Comparison of ENCODE assay signal across 11 mouse cellular contexts in the genomic region with DNA sequence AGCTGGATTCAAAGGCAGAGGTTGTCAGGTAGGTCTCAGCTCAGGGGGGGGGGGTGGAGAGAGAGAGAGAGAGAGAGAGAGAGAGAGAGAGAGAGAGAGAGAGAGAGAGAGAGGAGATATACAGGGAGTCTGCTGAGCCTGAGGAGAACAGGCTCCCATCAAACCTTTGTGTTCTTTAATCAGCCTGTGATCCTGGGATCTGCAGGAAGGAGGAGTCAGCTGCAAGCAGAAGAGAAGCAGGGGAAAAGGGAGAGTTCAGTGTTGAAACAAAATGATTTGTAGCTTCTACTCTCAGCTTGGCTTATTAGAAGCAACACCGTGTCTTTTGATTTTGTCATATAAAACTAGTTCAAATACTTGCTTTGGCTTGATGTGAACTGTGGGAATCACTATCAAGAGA. TPM values are rescaled to one million over a fixed set of nuclear protein-coding genes. Genes with fewer than 3 reads are reported as not detected.
A peak's percentile ranks its signal among the peaks of the same experiment; 100 is the strongest.
DNase-seq lines count a peak whose midpoint lies in the region; ATAC-seq lines count a peak whose summit lies in the region.
"Had no signal": no experiment of that assay in that cellular context is flagged by ENCODE, and none has a peak within 500 bp of the region (broad histone marks: within the 10 kb centered on the region; RNA-seq: fewer than 3 reads in every experiment).

A gene (minus strand): TSS at position 168 of the 400 bp plus-strand sequence.

- H3K27me3 ChIP-seq in megakaryocyte, embryonic 14.5 days (replicated peaks): peaks cover 9% of the 10 kb centered on the region
- no peaks in the 10 kb centered on the region for H3K27me3 ChIP-seq in forebrain, embryonic 14.5 days (replicated peaks; ENCODE audit: control insufficient read depth, insufficient read depth, low read length)
- H3K27me3 ChIP-seq in limb, embryonic 13.5 days: peaks cover 33% of the 10 kb centered on the region
- H3K27me3 ChIP-seq in stomach, embryonic 15.5 days (replicated peaks): peaks cover 7% of the 10 kb centered on the region; the same call in 1 of the 2 replicates

- peak within 1 kb of the TSS; percentile 51 for H3K4me3 ChIP-seq in megakaryocyte, embryonic 14.5 days (replicated peaks)
- peak within 1 kb of the TSS; percentile 52 for H3K4me3 ChIP-seq in forebrain, embryonic 14.5 days (ENCODE audit: low read depth, low read length)
- H3K4me3 ChIP-seq in limb, embryonic 13.5 days: peak within 1 kb of the TSS; percentile 44
- peak within 1 kb of the TSS; percentile 38 for H3K4me3 ChIP-seq in stomach, embryonic 15.5 days (replicated peaks)

- no peaks in the 10 kb centered on the region for H3K36me3 ChIP-seq in megakaryocyte, embryonic 14.5 days (replicated peaks; ENCODE audit: low read length)
- no peaks in the 10 kb centered on the region for H3K36me3 ChIP-seq in forebrain, embryonic 14.5 days (ENCODE audit: control insufficient read depth, insufficient read depth, low read length)
- no peaks in the 10 kb centered on the region for H3K36me3 ChIP-seq in limb, embryonic 13.5 days
- H3K36me3 ChIP-seq in stomach, embryonic 15.5 days: no peaks in the 10 kb centered on the region

- peak within 1 kb of the TSS; percentile 92 for H3K4me2 ChIP-seq in forebrain, embryonic 14.5 days (ENCODE audit: low read length)
- peak within 1 kb of the TSS; percentile 74 for H3K4me2 ChIP-seq in limb, embryonic 13.5 days (replicated peaks)
- peak within 1 kb of the TSS; percentile 77 for H3K4me2 ChIP-seq in stomach, embryonic 15.5 days

- no peaks in the 10 kb centered on the region for H3K9me3 ChIP-seq in megakaryocyte, embryonic 14.5 days
- H3K9me3 ChIP-seq in forebrain, embryonic 14.5 days (replicated peaks; ENCODE audit: control insufficient read depth, low read length): no peaks in the 10 kb centered on the region
- no peaks in the 10 kb centered on the region for H3K9me3 ChIP-seq in limb, embryonic 13.5 days
- H3K9me3 ChIP-seq in stomach, embryonic 15.5 days: no peaks in the 10 kb centered on the region

- DNase-seq in forebrain, embryonic 14.5 days (ENCODE audit: low spot score): no peak
- no peak for DNase-seq in frontal cortex, adult 2 months (ENCODE audit: extremely low spot score in 1 of 2, low spot score in 1 of 2)
- DNase-seq in kidney, adult 9 months: no peak
- no peak for DNase-seq in urinary bladder, postnatal 10 days (ENCODE audit: low spot score)
- DNase-seq: cerebellum, adult 18-20 months; lung, adult 2 months had no signal

- no peak within 1 kb of the TSS for H3K27ac ChIP-seq in forebrain, embryonic 14.5 days (ENCODE audit: low read depth, low read length)
- H3K27ac ChIP-seq in limb, embryonic 13.5 days: no peak within 1 kb of the TSS
- H3K27ac ChIP-seq in stomach, embryonic 15.5 days: no peak within 1 kb of the TSS

- ATAC-seq in megakaryocyte, adult 5-6 weeks (ENCODE audit: poor library complexity, severe bottlenecking): no peak
- no peak for ATAC-seq in forebrain, embryonic 14.5 days
- no peak for ATAC-seq in limb, embryonic 13.5 days (ENCODE audit: low FRiP score, low read depth)
- ATAC-seq in stomach, embryonic 15.5 days (ENCODE audit: insufficient read depth, low FRiP score, low read depth): no peak

- H3K9ac ChIP-seq in forebrain, embryonic 14.5 days (ENCODE audit: low read length): peak within 1 kb of the TSS; percentile 70; the same call in 1 of the 2 replicates
- H3K9ac ChIP-seq in limb, embryonic 13.5 days: no peak within 1 kb of the TSS
- H3K9ac ChIP-seq in stomach, embryonic 15.5 days: no peak within 1 kb of the TSS

- H3K4me1 ChIP-seq in megakaryocyte, embryonic 14.5 days: peaks cover 6% of the 10 kb centered on the region
- H3K4me1 ChIP-seq in forebrain, embryonic 14.5 days (ENCODE audit: control insufficient read depth, insufficient read depth, low read length): peaks cover 4% of the 10 kb centered on the region; the same call in 1 of the 2 replicates
- 0 out of 2 replicates have a peak, but pooled peaks cover 13% of the 10 kb centered on the region for H3K4me1 ChIP-seq in limb, embryonic 13.5 days
- H3K4me1 ChIP-seq in stomach, embryonic 15.5 days: no peaks in the 10 kb centered on the region

- 90% methylated on average over 1 of the region's 1 CpGs for WGBS in forebrain, embryonic 14.5 days
- 71% methylated on average over 1 of the region's 1 CpGs for WGBS in limb, embryonic 13.5 days
- WGBS in stomach, embryonic 15.5 days: 64% methylated on average over 1 of the region's 1 CpGs

RNA-seq across cellular contexts. Expression of the gene that starts here (rescaled TPM):
- not detected in 2 replicates for polyA plus RNA-seq in megakaryocyte, embryonic 14.5 days (2012; ENCODE audit: insufficient read depth, low replicate concordance)
- 0.29 TPM in 1 of 2 replicates, not detected in the other for total RNA-seq in megakaryocyte, adult 5-6 weeks (2015)
- 0.26 TPM in 1 of 2 replicates, not detected in the other for total RNA-seq in megakaryocyte, adult 5-6 weeks (2017)
- 2.9 and 3.9 TPM in 2 replicates for polyA plus RNA-seq in forebrain, embryonic 14.5 days (2014; fragmentation: Nextera tagmentation; extraction: Ambion mirVana)
- 0.22 and 0.23 TPM in 2 replicates for polyA plus RNA-seq in limb, embryonic 13.5 days (2015; fragmentation: Nextera tagmentation; extraction: Ambion mirVana)
- 0.05 and 0.13 TPM in 2 replicates for polyA plus RNA-seq in stomach, embryonic 15.5 days (2015; fragmentation: Nextera tagmentation; extraction: Ambion mirVana)
- 0.65 and 0.72 TPM in 2 replicates for polyA plus RNA-seq in frontal cortex, adult 2 months (2012; rRNA removed)
- polyA plus RNA-seq: gonadal fat pad, adult 2 months had no signal
